Mouse (Mus musculus) embryonic facial prominence, embryonic 14.5 days (tissue): ENCODE data around the gene Rorc. TPM values are rescaled to one million over a fixed set of nuclear protein-coding genes. Genes with fewer than 3 reads are reported as not detected.

Experiments
- ATAC-seq: fragments of 200-750 bp; cut with Nextera tagmentation; 2 replicates; pipeline ENCODE4 v1.8.0; 2017; ENCODE audit warnings: low read depth, moderate number of reproducible peaks, moderate TSS enrichment
- DNase-seq: peaks from one replicate; pipeline ENCODE4 v3.0.0-alpha.2; 2015; ENCODE audit warnings: low spot score
- H3K27ac ChIP-seq: fragments of 300-500 bp; sonication (generic); replicated peaks from 2 replicates; pipeline ENCODE4 v1.5.1; 2014; ENCODE audit warnings: low read depth, mild to moderate bottlenecking, low read length, moderate library complexity
- H3K27me3 ChIP-seq: fragments of 300-500 bp; sonication (generic); replicated peaks from 2 replicates; pipeline ENCODE4 v1.6.1; 2014; ENCODE audit warnings: low read length; ENCODE audit not compliant: control insufficient read depth, insufficient read depth
- H3K36me3 ChIP-seq: fragments of 300-500 bp; sonication (generic); 2 replicates; pipeline ENCODE4 v1.6.1; 2014; ENCODE audit warnings: low read length, mixed read lengths; ENCODE audit not compliant: control insufficient read depth, insufficient read depth
- H3K4me1 ChIP-seq: fragments of 300-500 bp; sonication (generic); 2 replicates; pipeline ENCODE4 v1.6.1; 2014; ENCODE audit warnings: antibody characterized with exemption, low read length; ENCODE audit not compliant: control insufficient read depth, insufficient read depth
- H3K4me2 ChIP-seq: fragments of 300-500 bp; sonication (generic); 2 replicates; pipeline ENCODE4 v1.6.1; 2014; ENCODE audit warnings: low read depth, mild to moderate bottlenecking, low read length, moderate library complexity, mixed read lengths
- H3K4me3 ChIP-seq: fragments of 300-500 bp; sonication (generic); 2 replicates; pipeline ENCODE4 v1.5.1; 2014; ENCODE audit warnings: low read depth, mild to moderate bottlenecking, low read length
- H3K9ac ChIP-seq: fragments of 300-500 bp; sonication (generic); 2 replicates; pipeline ENCODE4 v1.6.1; 2014; ENCODE audit warnings: low read depth, mild to moderate bottlenecking, low read length, moderate library complexity, mixed read lengths
- H3K9me3 ChIP-seq: fragments of 300-500 bp; sonication (generic); 2 replicates; pipeline ENCODE4 v1.6.1; 2016; ENCODE audit warnings: low read length; ENCODE audit not compliant: control insufficient read depth
- WGBS: fragments of 180-500 bp; shearing (Covaris S2); extraction: QIAGEN DNeasy Blood & Tissue Kit; methylation state at CpG from one replicate; pipeline ENCODE4 v1.1.7; 2014; 5-methylcytosine and 5-hydroxymethylcytosine counted together
- polyA plus RNA-seq: library from polyadenylated mRNA; unstranded; fragments of >200 nt; fragmentation: Nextera tagmentation; extraction: Ambion mirVana; gene quantifications from 2 replicates; pipeline ENCODE4 v1.2.1, GENCODE M21; 2014

Gene Rorc
- polyA plus RNA-seq, 1 experiment from 2014 or later: 2.8 TPM

GRCm38 (mm10) chr3:94443597-94443964, 71.0 kb downstream of the Rorc start, which contains the start of gene Oaz3:
Gene Oaz3, minus strand, starts transcription at chr3:94443915.
- no peaks in the 10 kb centered on the region; the same call in 1 of the 2 replicates for H3K9me3 ChIP-seq
- 0 out of 2 replicates have a peak, but pooled peaks cover 4% of the 10 kb centered on the region for H3K4me1 ChIP-seq
- peak within 1 kb of the TSS; percentile 87 for H3K4me2 ChIP-seq
- no peaks in the 10 kb centered on the region for H3K27me3 ChIP-seq
- peak within 1 kb of the TSS; percentile 81 for H3K9ac ChIP-seq
- DNase-seq (no peak), ATAC-seq (peak; percentile 7; the same call in 1 of the 2 replicates)
- peak within 1 kb of the TSS; percentile 50; the same call in 1 of the 2 replicates for H3K27ac ChIP-seq
- 0% methylated on average over 21 of the region's 24 CpGs for WGBS
- peak within 1 kb of the TSS; percentile 91 for H3K4me3 ChIP-seq
- peaks cover 34% of the 10 kb centered on the region for H3K36me3 ChIP-seq

Other genes starting within 250 kb of the Rorc start
- not detected in 2 replicates for gene Gm10696, start 194.6 kb upstream of the Rorc start, polyA plus RNA-seq
- gene Gm5286, start 176.1 kb upstream of the Rorc start, polyA plus RNA-seq: not detected in 2 replicates
- not detected in 2 replicates for gene Gm4778, start 108.8 kb upstream of the Rorc start, polyA plus RNA-seq
- 12.2 and 14.9 TPM in 2 replicates for gene Them4, start 62.7 kb upstream of the Rorc start, polyA plus RNA-seq
- 20.3 and 26.2 TPM in 2 replicates for gene Them5, start 30.7 kb upstream of the Rorc start, polyA plus RNA-seq
- gene C2cd4d, start 10.4 kb upstream of the Rorc start, polyA plus RNA-seq: 2.1 and 2.9 TPM in 2 replicates
- gene Lingo4, start 25.7 kb downstream of the Rorc start, polyA plus RNA-seq: 0.07 and 0.08 TPM in 2 replicates
- gene Tdrkh, start 40.5 kb downstream of the Rorc start, polyA plus RNA-seq: 8.9 and 9.7 TPM in 2 replicates
- 52.4 and 59.4 TPM in 2 replicates for gene Mrpl9, start 70.5 kb downstream of the Rorc start, polyA plus RNA-seq
- gene Oaz3, start 71.1 kb downstream of the Rorc start, polyA plus RNA-seq: not detected in 2 replicates
- gene Celf3, start 105.5 kb downstream of the Rorc start, polyA plus RNA-seq: 8.8 and 9.0 TPM in 2 replicates
- 5.5 and 17.2 TPM in 2 replicates for gene Riiad1, start 107.5 kb downstream of the Rorc start, polyA plus RNA-seq
- 33.6 and 33.9 TPM in 2 replicates for gene Snx27, start 209.9 kb downstream of the Rorc start, polyA plus RNA-seq